Mouse (Mus musculus) central nervous system, embryonic 14 days (tissue): ENCODE results near the gene Bcar3. TPM values are rescaled to one million over a fixed set of nuclear protein-coding genes. Genes with fewer than 3 reads are reported as not detected.

Source experiments
- polyA plus RNA-seq: library from polyadenylated mRNA; depleted of rRNA; stranded (reverse); fragments of >200 nt; gene quantifications from 2 replicates; pipeline ENCODE4 v1.2.3, GENCODE M21; 2012; rRNA removed

The Bcar3 gene
- polyA plus RNA-seq = 7.4 and 8.3 TPM in 2 replicates

GRCm38 (mm10) chr3:122293954-122294850 is at the start of gene Bcar3:
Gene Bcar3 (plus strand): TSS chr3:122294136.

DNA sequence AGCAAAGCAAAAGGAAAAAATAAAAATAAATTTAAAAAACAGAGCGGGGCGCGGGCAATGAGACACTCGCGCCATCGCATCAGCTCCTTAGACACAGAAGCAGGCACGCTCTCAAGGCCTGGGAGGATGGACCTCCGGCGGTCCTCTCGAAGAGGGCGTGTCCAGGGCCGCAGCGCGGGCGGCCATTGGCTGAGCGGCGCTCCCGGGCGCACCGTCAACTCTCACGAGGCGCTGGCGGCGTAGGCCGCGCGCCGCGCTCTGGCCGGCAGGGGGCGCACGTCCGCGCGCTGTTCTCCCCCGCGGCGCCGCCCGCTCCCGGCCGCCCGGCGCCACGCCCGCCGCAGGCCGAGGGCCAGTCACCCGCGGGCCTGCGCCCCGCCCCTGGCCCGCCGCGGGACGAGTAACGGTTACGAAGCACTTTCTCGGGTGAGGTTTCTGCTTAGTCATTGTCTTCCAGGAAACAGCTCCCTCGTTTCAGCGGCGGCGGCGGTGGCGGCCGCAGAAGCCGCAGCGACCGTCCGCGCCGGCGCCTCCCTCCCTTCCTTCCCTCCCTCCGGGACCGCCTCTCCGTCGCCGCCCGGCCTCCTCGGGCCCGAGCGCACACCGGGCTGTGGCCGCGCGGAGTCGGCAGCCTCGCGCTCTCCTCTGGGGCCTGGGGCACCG is 48.6 kb upstream of the Bcar3 start, which contains the start of gene Gclm:
Gclm (plus strand) TSS at position 343 of the 663 bp plus-strand sequence.

DNA sequence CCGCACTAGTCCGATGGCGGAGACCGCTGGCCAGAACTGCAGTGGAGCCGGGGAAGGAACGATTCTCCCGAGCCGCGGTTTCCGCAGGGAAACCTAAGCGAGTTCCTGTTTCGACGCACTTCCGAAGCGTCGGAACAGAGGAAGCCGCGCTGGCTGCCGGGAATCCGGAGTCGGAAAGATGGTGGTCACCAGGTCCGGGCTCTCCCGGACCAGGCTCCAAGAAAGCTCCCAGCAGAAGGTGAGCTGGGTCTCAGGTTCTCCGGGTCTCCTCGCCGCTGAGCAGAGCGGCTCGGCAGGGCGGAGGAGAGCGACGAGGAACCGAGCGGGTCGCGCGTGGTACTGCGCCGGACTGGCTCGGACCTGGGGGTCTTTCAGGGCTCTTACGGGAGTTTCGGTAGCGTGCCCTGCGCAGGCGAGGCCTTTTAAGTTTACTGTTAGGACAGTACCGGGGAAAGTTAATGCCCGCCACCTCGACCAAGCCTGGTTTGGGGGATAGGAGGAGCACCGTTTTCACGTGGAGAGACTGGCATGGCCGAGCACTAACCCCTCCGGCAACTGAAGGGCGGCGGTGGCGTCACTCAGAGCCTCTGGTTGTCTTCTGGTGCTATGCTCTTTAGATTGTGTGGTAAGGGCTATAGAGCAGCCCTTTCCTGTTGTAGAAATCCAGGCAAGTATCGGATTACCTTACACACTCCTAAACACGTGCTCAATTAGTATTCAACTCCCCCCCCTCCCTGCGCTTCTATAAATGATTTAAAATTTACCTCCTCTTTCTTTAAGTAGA is 19.5 kb upstream of the Bcar3 start, which contains the start of gene Dnttip2:
Dnttip2 (plus strand) TSS at position 148 of the 784 bp plus-strand sequence.

Other genes starting within 250 kb of the Bcar3 start
- 3.0 and 3.3 TPM in 2 replicates for gene Abca4, start 249.7 kb upstream of the Bcar3 start, polyA plus RNA-seq
- gene Gclm, start 48.6 kb upstream of the Bcar3 start, polyA plus RNA-seq = 29.3 and 29.8 TPM in 2 replicates
- 35.6 and 37.7 TPM in 2 replicates for gene Dnttip2, start 19.7 kb upstream of the Bcar3 start, polyA plus RNA-seq